Mouse (Mus musculus): Measurements from ENCODE around the gene Sec14l2. TPM values are rescaled to one million over a fixed set of nuclear protein-coding genes. Genes with fewer than 3 reads are reported as not detected.

The Sec14l2 gene
- 1.5 and 2.3 TPM in 2 replicates for polyA plus RNA-seq (2015; fragmentation: Nextera tagmentation; extraction: Ambion mirVana)

DNA sequence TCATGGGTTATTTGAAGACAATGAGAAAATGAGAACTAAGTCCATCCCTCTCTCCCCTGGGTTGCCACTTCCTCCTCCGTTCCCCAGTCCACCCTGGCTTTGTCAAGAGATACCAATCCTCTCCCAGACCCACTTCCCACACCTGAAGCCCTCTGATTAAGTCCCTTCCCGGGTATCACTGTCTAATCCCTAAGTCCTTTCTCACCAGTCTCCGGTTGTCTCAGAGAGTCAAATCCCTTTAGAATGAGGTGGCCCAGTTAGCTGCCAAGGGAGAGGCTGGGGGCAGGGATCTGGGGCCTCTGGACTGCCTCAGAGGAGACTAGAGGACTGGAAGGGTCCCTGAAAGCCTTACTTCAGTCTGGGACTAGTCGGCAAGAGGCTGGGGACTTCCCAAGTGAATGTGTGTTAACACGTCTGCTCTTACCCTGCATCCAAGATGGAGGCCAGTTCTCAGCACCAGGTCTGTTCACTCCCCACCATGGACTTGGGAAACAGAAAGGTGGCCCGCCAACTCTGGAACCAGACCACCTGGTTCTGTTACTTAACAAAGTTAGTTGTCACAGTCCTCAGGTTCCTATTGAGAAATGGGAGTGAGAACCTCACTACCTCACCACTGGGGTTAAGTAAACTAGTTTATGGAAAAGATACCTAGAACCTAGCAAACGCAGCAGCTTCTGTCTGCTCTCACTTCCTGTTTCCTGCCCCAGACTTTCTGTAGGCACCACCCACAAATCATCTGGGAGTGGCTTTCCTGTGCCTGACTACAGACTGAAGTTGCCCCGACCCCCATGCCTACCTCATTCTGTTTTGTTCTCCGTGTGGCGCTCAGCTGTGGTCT lies at the start of gene Sec14l2:
TSS of gene Sec14l2 (minus strand) at position 674 of the 838 bp plus-strand sequence.
- 59% methylated on average over 10 of the region's 10 CpGs for WGBS

DNA sequence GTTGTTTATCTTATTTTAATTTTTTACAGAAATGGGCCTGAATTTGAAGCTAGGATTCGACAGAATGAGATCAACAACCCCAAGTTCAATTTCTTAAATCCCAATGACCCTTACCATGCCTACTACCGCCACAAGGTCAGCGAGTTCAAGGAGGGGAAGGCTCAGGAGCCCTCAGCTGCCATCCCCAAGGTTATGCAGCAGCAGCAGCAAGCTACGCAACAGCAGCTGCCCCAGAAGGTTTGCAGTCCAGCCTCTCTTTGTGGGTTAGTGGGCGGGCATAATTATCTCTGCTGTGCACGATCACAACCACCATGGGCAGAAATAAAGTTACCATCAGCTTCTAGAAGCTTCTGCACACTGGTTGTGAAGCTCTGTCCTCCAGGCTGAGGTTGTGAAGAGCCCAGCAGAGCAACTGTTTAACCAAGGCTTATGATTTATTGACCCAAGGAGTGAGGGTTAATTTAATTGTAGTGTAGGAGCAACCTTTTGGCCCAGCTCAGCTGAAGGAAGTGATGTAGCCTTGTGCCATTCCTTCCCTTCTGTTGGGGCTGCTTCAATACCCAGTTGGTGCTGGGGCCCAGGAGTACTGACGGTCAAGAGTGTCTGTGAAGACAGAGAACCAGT lies 43.4 kb upstream of the Sec14l2 start:
- WGBS = 96% methylated on average over 7 of the region's 7 CpGs
- H3K9ac ChIP-seq = no peak overlapping the region
- H3K27ac ChIP-seq = no peak overlapping the region
- no peaks in the 10 kb centered on the region for H3K27me3 ChIP-seq
- H3K4me3 ChIP-seq = no peak overlapping the region
- H3K4me1 ChIP-seq = peaks cover 33% of the 10 kb centered on the region
- no peak overlapping the region for H3K4me2 ChIP-seq
- H3K36me3 ChIP-seq (ENCODE audit: poor library complexity, severe bottlenecking) = peaks cover 98% of the 10 kb centered on the region
- ATAC-seq = no peak
- H3K9me3 ChIP-seq (replicated peaks) = no peaks in the 10 kb centered on the region

More for the DNA sequence above, at the start of gene Sec14l2:
- Histone ChIP-seq H3K27me3 (peaks cover 16% of the 10 kb centered on the region), H3K4me1 (peaks cover 12% of the 10 kb centered on the region), H3K4me2 (no peak within 1 kb of the TSS), H3K9ac (no peak within 1 kb of the TSS), H3K4me3 (no peak within 1 kb of the TSS), H3K36me3 (ENCODE audit: poor library complexity, severe bottlenecking) (no peaks in the 10 kb centered on the region), H3K9me3 (replicated peaks) (peaks cover 11% of the 10 kb centered on the region; the same call in 1 of the 2 replicates), H3K27ac (no peak within 1 kb of the TSS; the same call in 1 of the 2 replicates)
- no peak for ATAC-seq

DNA sequence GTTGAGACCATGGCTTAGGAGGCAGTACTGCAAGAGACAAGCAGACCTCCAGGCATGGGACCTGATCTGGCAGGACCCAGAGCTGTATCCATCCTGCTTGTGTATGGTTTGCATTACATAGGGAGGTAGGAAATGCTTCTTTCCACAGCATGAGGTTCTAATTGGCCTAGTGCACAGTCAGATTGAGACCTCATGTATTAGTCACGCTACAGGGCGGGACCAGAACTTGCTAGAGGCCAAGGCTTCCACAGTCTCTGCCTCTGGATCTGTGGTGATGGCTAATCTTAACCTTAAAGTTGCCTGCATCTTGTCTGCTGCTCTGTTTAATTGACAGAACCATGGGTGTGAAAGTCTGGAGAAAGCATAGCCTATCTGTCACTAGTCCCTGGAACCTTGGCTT lies 41.5 kb upstream of the Sec14l2 start:
- H3K27ac ChIP-seq = no peak overlapping the region
- peaks cover 83% of the 10 kb centered on the region for H3K36me3 ChIP-seq (ENCODE audit: poor library complexity, severe bottlenecking)
- 98% methylated on average over 2 of the region's 2 CpGs for WGBS
- H3K4me1 ChIP-seq = peaks cover 44% of the 10 kb centered on the region
- no peaks in the 10 kb centered on the region for H3K9me3 ChIP-seq (replicated peaks)
- no peak for ATAC-seq
- H3K27me3 ChIP-seq = no peaks in the 10 kb centered on the region
- H3K4me3 ChIP-seq = no peak overlapping the region
- H3K4me2 ChIP-seq = no peak overlapping the region
- 0 out of 2 replicates have a peak overlapping the region, but pooled peaks have one; percentile 18 for H3K9ac ChIP-seq

DNA sequence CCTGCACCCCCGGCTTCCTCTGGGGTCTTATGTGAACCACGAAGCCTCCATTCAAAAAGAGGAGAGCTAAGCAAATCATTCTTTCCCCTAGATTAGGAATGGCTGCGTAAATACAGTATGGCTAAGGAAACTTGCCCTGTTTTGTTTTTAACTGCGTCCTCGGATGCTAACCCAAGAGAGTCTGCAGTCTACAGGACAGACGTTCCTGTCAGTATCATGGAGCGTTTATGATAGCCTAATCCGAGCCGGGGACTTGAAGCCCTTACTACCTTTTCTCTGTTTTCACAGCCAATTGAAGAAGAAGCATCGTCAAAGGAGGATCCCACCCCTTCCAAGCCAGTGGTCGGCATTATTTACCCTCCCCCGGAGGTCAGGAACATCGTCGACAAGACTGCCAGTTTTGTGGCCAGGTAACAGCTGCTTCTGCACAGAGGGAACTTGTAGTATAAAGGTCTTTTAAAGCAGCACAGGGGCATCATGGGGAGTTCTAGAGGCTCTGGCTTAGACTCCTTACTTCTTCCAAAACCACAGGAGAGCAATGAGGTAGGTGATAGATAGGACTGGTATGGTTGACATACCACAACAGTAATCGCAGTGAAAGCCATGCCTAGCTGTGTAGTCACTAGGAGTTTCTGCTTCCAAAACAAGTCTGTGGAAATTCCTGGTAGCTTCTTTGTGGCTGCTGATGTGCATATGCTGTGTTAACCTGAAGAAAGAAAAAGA lies 37.7 kb upstream of the Sec14l2 start:
- H3K9ac ChIP-seq = peak overlapping the region; percentile 90
- peaks cover 45% of the 10 kb centered on the region for H3K36me3 ChIP-seq (ENCODE audit: poor library complexity, severe bottlenecking)
- H3K27me3 ChIP-seq = no peaks in the 10 kb centered on the region
- peaks cover 53% of the 10 kb centered on the region for H3K4me1 ChIP-seq
- no peak for ATAC-seq
- H3K4me2 ChIP-seq = peak overlapping the region; percentile 97
- peak overlapping the region; percentile 89 for H3K4me3 ChIP-seq
- no peaks in the 10 kb centered on the region for H3K9me3 ChIP-seq (replicated peaks)
- peak overlapping the region; percentile 88; the same call in 1 of the 2 replicates for H3K27ac ChIP-seq
- 8% methylated on average over 15 of the region's 15 CpGs for WGBS

DNA sequence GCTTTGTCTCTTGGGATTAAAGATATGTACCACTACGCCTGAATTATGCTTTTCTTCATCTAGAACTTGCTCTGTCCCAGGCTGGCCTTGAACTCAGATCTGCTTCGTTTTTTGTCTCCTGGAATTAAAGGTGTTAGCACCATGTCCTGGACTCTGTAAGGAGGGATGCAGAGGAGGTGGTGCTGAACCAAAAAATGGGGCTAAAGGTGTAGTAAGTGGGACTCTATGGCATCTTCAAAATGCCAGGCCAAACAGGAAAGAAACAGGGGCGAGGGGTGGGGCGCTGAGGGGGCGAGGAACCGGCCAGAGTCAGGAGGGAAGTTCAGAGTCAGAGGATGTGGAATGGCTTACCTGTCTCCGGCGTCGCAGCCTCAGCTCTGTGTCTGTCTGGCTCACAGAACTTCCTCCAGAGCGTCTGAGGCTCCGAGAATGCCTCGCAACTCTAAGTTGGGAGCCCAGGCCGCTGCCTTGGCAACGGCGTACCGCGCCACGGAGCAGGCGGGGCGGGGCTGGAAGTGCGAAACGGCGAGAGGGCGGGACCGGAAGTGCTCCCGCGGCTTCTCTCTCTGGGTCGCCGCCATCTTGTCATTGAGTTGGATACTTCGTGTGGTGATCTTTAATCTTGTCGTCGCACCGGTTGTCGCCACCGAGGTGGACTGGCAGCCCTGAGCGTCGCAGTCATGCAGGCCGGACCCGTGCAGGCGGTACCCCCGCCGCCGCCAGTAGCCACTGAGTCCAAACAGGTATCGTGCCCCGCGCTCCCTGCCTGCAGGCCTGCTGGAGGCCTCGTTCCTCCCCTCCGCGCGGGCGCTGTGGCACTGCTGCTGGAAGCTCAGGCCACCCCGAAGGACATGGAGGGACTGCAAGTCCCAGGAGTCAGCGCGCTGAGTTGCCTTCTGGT lies 36.8 kb upstream of the Sec14l2 start, which contains the start of the genes Ccdc157 and Sf3a1:
TSS of gene Ccdc157 (minus strand) at position 486 of the 901 bp plus-strand sequence.
TSS of gene Sf3a1 (plus strand) at position 543 of the 901 bp plus-strand sequence.
- H3K27ac ChIP-seq = peak within 1 kb of the TSS; percentile 88
- peak within 1 kb of the TSS; percentile 89 for H3K4me3 ChIP-seq
- no peaks in the 10 kb centered on the region for H3K9me3 ChIP-seq (replicated peaks)
- peak; percentile 98 for ATAC-seq
- 1% methylated on average over 54 of the region's 54 CpGs for WGBS
- H3K4me2 ChIP-seq = peak within 1 kb of the TSS; percentile 97
- peaks cover 37% of the 10 kb centered on the region for H3K36me3 ChIP-seq (ENCODE audit: poor library complexity, severe bottlenecking)
- H3K9ac ChIP-seq = peak within 1 kb of the TSS; percentile 90
- peaks cover 53% of the 10 kb centered on the region for H3K4me1 ChIP-seq
- H3K27me3 ChIP-seq = no peaks in the 10 kb centered on the region

DNA sequence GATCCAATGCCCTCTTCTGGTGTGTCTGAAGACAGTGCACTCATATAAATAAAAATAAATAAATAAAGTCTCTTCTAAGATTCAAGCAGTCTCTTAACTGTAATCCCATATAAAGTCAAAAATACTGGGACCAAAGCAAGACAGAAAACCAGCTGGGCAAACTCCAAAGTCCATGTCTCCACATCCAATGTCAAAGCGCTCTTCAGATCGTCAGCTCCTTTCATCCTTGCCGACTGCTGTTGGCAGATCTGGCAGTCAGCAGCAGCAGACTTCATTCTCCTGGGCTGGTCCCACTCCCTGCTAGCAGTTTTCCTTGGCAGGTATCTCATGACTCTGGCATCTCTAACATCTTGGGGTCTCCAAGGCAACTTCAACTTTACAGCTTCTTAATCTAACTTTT lies 35.5 kb upstream of the Sec14l2 start:
- no peaks in the 10 kb centered on the region for H3K27me3 ChIP-seq
- peaks cover 40% of the 10 kb centered on the region for H3K4me1 ChIP-seq
- no peak overlapping the region for H3K9ac ChIP-seq
- H3K4me2 ChIP-seq = no peak overlapping the region
- no peak for ATAC-seq
- WGBS = 95% methylated on average over 3 of the region's 3 CpGs
- no peaks in the 10 kb centered on the region for H3K9me3 ChIP-seq (replicated peaks)
- no peak overlapping the region for H3K4me3 ChIP-seq
- no peak overlapping the region for H3K27ac ChIP-seq
- H3K36me3 ChIP-seq (ENCODE audit: poor library complexity, severe bottlenecking) = peaks cover 24% of the 10 kb centered on the region

DNA sequence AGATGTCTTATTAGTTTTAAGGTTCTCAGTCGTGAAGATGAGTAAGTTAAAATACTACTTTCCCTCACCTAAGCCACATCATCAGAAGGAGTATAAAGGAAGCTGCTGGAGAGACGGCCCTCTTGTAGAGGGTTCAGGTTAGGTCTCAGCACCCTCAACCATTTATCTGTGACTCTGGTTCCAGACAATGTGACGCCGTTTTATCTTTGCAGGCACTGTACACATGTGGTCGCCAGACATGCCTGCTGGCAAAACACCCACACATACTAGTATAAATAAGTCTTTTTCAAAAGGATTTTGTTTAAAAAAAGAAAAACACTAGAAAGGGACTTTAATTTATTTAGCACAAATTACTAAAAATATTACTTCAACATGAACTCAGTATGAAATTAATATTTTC lies 32.4 kb upstream of the Sec14l2 start:
- 83% methylated on average over 5 of the region's 5 CpGs for WGBS
- peaks cover 12% of the 10 kb centered on the region; the same call in 1 of the 2 replicates for H3K4me1 ChIP-seq
- no peaks in the 10 kb centered on the region for H3K36me3 ChIP-seq (ENCODE audit: poor library complexity, severe bottlenecking)
- ATAC-seq = no peak
- no peak overlapping the region for H3K9ac ChIP-seq
- H3K4me3 ChIP-seq = no peak overlapping the region
- no peaks in the 10 kb centered on the region for H3K27me3 ChIP-seq
- H3K9me3 ChIP-seq (replicated peaks) = no peaks in the 10 kb centered on the region
- no peak overlapping the region for H3K4me2 ChIP-seq
- H3K27ac ChIP-seq = no peak overlapping the region

DNA sequence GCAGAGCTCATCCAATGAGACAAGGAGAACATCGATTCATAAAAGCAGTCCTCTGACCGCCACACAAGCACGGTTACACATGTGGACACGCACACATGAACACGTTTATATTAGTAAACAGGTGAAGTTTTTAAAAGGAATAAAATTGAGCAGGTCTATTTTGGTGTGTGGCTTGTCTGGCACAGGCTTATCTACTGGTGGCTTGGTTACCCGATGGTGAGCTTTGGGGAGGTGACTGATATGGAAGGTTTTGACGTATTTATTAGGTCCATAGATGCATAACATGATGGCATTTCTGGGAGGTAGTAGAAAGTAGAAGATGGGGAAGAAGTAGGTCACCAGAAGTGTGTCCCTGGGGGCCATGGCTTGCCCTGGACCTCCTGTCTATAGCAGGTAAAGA lies 30.5 kb upstream of the Sec14l2 start:
- Histone ChIP-seq H3K4me1 (no peaks in the 10 kb centered on the region), H3K9me3 (replicated peaks) (no peaks in the 10 kb centered on the region), H3K27me3 (no peaks in the 10 kb centered on the region), H3K4me2 (no peak overlapping the region), H3K36me3 (ENCODE audit: poor library complexity, severe bottlenecking) (no peaks in the 10 kb centered on the region), H3K9ac (no peak overlapping the region), H3K4me3 (no peak overlapping the region), H3K27ac (no peak overlapping the region)
- WGBS = 95% methylated on average over 7 of the region's 7 CpGs
- ATAC-seq = no peak

DNA sequence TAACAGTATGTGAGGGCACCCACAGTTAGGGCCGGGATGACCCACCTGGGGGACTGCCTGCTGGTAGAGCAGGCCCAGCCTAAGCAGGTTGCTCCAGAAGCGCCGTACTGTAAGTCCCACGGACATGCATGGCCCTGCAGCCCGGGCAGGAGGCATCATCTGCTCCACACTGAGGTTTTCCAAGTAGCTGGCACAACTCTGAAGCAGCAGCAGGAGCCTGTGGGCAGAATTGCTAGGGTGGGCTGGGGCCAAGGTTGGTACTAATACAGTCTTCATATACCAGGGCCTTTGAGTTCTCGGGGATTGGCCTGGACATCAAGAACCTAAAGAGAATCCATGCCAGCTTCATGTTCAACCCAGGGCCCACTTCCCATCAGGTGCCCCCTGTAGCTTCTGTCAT lies 26.7 kb upstream of the Sec14l2 start:
- no peak overlapping the region for H3K4me3 ChIP-seq
- no peak overlapping the region for H3K27ac ChIP-seq
- H3K36me3 ChIP-seq (ENCODE audit: poor library complexity, severe bottlenecking) = peaks cover 8% of the 10 kb centered on the region; the same call in 1 of the 2 replicates
- H3K9me3 ChIP-seq (replicated peaks) = no peaks in the 10 kb centered on the region
- 89% methylated on average over 6 of the region's 6 CpGs for WGBS
- H3K4me2 ChIP-seq = no peak overlapping the region
- H3K9ac ChIP-seq = no peak overlapping the region
- ATAC-seq = no peak
- H3K27me3 ChIP-seq = no peaks in the 10 kb centered on the region
- H3K4me1 ChIP-seq = no peaks in the 10 kb centered on the region

DNA sequence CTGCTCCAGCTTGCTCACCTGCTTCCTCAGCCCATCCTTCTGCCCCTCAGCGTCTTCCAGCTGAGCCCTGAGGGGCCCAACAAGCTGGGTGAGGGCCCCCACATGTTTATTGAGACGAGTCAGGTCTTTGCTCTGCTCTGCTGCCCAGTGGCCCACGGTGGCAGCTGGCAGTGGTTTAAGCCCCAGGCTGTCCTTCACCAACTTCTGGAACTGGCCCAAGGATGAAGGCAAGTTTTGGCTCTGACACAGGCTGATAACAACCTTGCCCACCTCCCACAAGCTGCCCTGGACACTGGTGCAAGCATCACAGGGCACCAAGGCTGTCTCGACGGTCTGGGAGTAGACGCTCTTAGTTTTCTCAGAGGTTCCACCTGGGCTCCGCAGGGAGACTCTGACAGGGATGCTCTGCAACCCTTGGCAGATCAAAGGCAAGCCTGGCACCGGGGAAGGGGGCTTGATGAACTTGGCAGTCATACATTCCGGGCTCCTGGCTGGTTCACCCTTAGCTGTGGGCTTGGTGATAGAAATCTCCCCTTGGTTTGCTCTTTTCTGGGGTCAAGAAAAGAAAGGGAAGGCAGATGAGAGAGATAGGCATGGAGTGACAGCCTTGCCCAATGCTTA lies 25.4 kb upstream of the Sec14l2 start:
- no peak overlapping the region for H3K27ac ChIP-seq
- H3K4me3 ChIP-seq = no peak overlapping the region
- WGBS = 85% methylated on average over 9 of the region's 9 CpGs
- no peaks in the 10 kb centered on the region for H3K27me3 ChIP-seq
- H3K9ac ChIP-seq = no peak overlapping the region
- peaks cover 18% of the 10 kb centered on the region for H3K36me3 ChIP-seq (ENCODE audit: poor library complexity, severe bottlenecking)
- no peak overlapping the region for H3K4me2 ChIP-seq
- no peaks in the 10 kb centered on the region for H3K9me3 ChIP-seq (replicated peaks)
- H3K4me1 ChIP-seq = no peaks in the 10 kb centered on the region
- no peak for ATAC-seq

DNA sequence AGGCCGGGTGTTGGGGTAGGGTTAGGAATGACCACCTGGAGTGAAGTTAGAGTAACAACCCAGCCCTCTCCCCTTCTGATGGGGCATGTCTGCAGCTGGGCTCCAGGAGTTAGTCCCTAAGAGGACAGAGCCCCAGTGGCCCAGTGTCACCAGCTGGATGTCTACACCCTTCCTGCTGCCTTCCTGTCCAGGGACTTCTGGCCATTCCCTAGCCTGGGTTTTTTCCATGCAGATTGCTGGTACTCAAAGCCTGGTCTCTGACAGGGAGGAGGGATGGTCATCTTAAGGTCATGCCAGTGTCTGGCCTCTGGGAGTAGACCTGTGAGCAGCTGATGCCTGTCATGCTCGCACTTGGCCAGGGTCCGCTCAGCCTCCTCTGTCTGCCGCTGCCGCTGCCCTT lies 24.9 kb upstream of the Sec14l2 start:
- Histone ChIP-seq H3K27ac (no peak overlapping the region), H3K27me3 (no peaks in the 10 kb centered on the region), H3K9me3 (replicated peaks) (no peaks in the 10 kb centered on the region), H3K4me1 (no peaks in the 10 kb centered on the region), H3K9ac (no peak overlapping the region), H3K4me2 (no peak overlapping the region), H3K4me3 (no peak overlapping the region), H3K36me3 (ENCODE audit: poor library complexity, severe bottlenecking) (peaks cover 24% of the 10 kb centered on the region)
- no peak for ATAC-seq
- 94% methylated on average over 5 of the region's 5 CpGs for WGBS

Measured in forebrain, embryonic 13.5 days (tissue).